Mouse (Mus musculus) large intestine, adult 2 months (tissue): ENCODE measurements around the gene Wdr89. TPM values are rescaled to one million over a fixed set of nuclear protein-coding genes. Genes with fewer than 3 reads are reported as not detected.
"Not testable (repeated sequence)": the region's sequence is repeated elsewhere in the genome, so short reads cannot be mapped to it uniquely, and the experiment has no call there.

Source experiments
- DNase-seq: peaks from one replicate; pipeline ENCODE4 v3.0.0-alpha.2; 2012; ENCODE audit warnings: low read depth, low spot score
- WGBS: fragments of 180-500 bp; shearing (Covaris S2); methylation state at CpG from one replicate; pipeline ENCODE4 v1.1.7; 2018; 5-methylcytosine and 5-hydroxymethylcytosine counted together
- polyA plus RNA-seq: library from polyadenylated mRNA; depleted of rRNA; stranded (reverse); fragments of >200 nt; gene quantifications from 2 replicates; pipeline ENCODE4 v1.2.3, GENCODE M21; 2012; rRNA removed

The Wdr89 gene
- polyA plus RNA-seq = 3.1 and 3.3 TPM in 2 replicates

- WGBS = under 1% methylated on average over 55 of the region's 55 CpGs
- DNase-seq = peak; percentile 98
Measured at GRCm38 (mm10) chr12:75669258-75670106, at the start of gene Wdr89. Gene Wdr89, minus strand, starts transcription at chr12:75669537.

- WGBS = 68% methylated on average over 9 of the region's 9 CpGs
- no peak for DNase-seq
Measured at GRCm38 (mm10) chr12:75713596-75713995, 44.3 kb upstream of the Wdr89 start.

- DNase-seq = not testable (repeated sequence)
- WGBS = 90% methylated on average over 7 of the region's 7 CpGs
Measured at GRCm38 (mm10) chr12:75712905-75713304, 43.6 kb upstream of the Wdr89 start.

- WGBS = 92% methylated on average over 9 of the region's 9 CpGs
- DNase-seq = no peak
Measured at GRCm38 (mm10) chr12:75710596-75711376, 41.4 kb upstream of the Wdr89 start.

GRCm38 (mm10) chr12:75709506-75709905 lies 40.2 kb upstream of the Wdr89 start:
- no peak for DNase-seq
- 55% methylated on average over 2 of the region's 2 CpGs for WGBS

GRCm38 (mm10) chr12:75706670-75707069 lies 37.3 kb upstream of the Wdr89 start:
- peak; percentile 33 for DNase-seq
- WGBS = 33% methylated on average over 7 of the region's 7 CpGs

GRCm38 (mm10) chr12:75702739-75703122 lies 33.4 kb upstream of the Wdr89 start:
- DNase-seq = no peak
- WGBS = 36% methylated on average over 3 of the region's 3 CpGs

GRCm38 (mm10) chr12:75702084-75702738 lies 32.9 kb upstream of the Wdr89 start:
- DNase-seq = no peak
- 69% methylated on average over 14 of the region's 14 CpGs for WGBS

GRCm38 (mm10) chr12:75701173-75702083 lies 32.1 kb upstream of the Wdr89 start:
- DNase-seq = no peak
- WGBS = 36% methylated on average over 21 of the region's 21 CpGs

- 97% methylated on average over 3 of the region's 3 CpGs for WGBS
- no peak for DNase-seq
Measured at GRCm38 (mm10) chr12:75698692-75699091, 29.4 kb upstream of the Wdr89 start.

GRCm38 (mm10) chr12:75695845-75696244 lies 26.5 kb upstream of the Wdr89 start:
- WGBS = 100% methylated on average over 1 of the region's 1 CpGs
- not testable (repeated sequence) for DNase-seq

GRCm38 (mm10) chr12:75689003-75689402 lies 19.7 kb upstream of the Wdr89 start:
- WGBS = 88% methylated on average over 2 of the region's 2 CpGs

GRCm38 (mm10) chr12:75687314-75687713 lies 18.0 kb upstream of the Wdr89 start:
- WGBS = 33% methylated on average over 4 of the region's 4 CpGs
- no peak for DNase-seq

More at GRCm38 (mm10) chr12:75689003-75689402, 19.7 kb upstream of the Wdr89 start:
- DNase-seq = no peak

- WGBS = 73% methylated on average over 4 of the region's 4 CpGs
Measured at GRCm38 (mm10) chr12:75684026-75684425, 14.7 kb upstream of the Wdr89 start.

GRCm38 (mm10) chr12:75683598-75683997 lies 14.3 kb upstream of the Wdr89 start:
- 65% methylated on average over 4 of the region's 4 CpGs for WGBS

More at GRCm38 (mm10) chr12:75684026-75684425, 14.7 kb upstream of the Wdr89 start:
- DNase-seq = not testable (repeated sequence)

GRCm38 (mm10) chr12:75682842-75683241 lies 13.5 kb upstream of the Wdr89 start:
- WGBS = 48% methylated on average over 2 of the region's 2 CpGs
- DNase-seq = no peak

More at GRCm38 (mm10) chr12:75683598-75683997, 14.3 kb upstream of the Wdr89 start:
- no peak for DNase-seq

- DNase-seq = no peak
- 61% methylated on average over 4 of the region's 4 CpGs for WGBS
Measured at GRCm38 (mm10) chr12:75681101-75681500, 11.8 kb upstream of the Wdr89 start.

- WGBS = 70% methylated on average over 4 of the region's 4 CpGs
- no peak for DNase-seq
Measured at GRCm38 (mm10) chr12:75678393-75678792, 9.1 kb upstream of the Wdr89 start.

GRCm38 (mm10) chr12:75672630-75673029 lies 3.3 kb upstream of the Wdr89 start:
- WGBS = 92% methylated on average over 4 of the region's 4 CpGs
- DNase-seq = no peak
